Mouse (Mus musculus) right cerebral cortex, postnatal 25 days (tissue): ENCODE data around the gene Gse1.

ENCODE experiments used
- DNase-seq: peaks from one replicate; pipeline ENCODE4 v3.0.0; 2022

Gse1 gene

DNA sequence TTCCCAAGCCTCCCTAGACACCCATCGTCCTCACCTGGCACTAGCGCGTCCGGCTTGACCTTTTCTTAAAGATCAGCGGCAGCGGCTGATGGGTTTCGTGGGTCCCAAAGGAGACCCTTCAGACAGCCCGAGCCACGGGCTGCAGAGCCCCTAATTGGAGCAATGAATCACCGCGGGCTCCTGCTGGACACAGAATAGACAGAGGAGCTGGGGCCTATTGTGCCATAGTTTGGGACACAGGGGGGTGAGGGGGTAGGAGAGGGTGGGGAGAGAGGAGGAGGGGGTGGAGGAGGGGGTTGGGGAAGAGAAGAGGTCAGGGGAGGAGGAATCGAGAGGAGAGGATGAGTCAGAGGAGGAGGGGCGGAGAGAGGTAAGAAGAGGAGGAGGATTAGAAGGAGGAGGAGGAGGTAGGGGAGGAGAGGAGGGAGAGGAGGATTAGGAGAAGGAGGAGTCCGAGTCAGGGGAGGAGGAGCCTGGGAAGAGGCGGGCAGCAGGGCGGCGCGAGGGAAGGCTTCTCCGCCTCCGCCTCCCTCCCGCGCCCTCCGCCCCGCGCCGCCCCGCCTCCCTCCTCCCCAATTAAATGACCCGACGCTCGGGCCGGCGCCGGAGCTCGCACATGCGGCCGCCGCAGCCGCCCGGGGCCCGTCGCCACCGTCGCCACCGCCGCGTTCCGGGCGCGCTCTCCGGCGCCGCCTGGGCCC, at the start of gene Gse1:
Gse1 (plus strand) TSS at position 566 of the 701 bp plus-strand sequence.
- DNase-seq: peak; percentile 67

DNA sequence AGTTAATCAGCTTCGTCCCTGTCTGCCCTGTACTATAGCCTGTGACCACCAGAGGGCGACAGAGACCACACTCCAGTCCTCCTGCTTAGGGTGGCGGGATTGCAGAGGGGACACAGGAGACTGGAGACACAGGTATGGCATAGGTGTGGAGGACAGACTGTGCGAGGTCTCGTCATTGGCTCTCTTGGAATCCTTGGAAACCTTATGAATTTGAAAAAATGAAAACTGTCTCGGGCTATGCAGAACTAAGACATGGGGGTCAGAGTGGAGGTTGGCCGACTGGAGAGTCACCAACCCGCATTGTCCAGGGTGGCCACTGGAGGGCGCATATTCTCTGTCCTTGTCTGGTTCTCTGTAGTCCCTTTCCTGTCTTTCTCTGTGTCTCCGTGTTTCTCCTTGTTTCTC, 49.2 kb upstream of the Gse1 start:
- peak; percentile 84 for DNase-seq

DNA sequence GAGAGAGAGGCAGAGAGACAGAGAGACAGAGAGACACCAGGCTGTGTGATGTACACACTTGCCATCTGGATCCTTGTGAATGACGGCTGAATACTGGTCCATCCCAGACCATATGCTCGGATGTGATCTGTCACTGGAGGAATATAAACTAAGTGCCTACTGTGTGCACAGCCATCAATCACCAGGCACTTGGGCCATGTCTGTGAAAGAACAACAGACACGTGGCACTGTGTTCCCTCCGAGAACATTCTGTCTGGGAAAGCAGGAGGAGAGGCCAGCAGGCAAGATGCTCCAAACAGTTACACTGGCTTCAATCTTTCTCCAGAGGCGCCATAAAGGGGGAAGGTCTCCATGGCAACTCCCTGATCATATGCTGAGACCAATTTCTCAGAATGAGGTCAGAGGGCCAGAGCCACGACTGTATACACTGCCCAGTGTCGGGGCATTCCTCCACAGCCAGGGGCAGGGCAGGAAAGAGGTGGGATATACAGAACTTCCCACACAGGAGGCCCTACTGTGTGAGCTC, 47.7 kb upstream of the Gse1 start:
- no peak for DNase-seq

DNA sequence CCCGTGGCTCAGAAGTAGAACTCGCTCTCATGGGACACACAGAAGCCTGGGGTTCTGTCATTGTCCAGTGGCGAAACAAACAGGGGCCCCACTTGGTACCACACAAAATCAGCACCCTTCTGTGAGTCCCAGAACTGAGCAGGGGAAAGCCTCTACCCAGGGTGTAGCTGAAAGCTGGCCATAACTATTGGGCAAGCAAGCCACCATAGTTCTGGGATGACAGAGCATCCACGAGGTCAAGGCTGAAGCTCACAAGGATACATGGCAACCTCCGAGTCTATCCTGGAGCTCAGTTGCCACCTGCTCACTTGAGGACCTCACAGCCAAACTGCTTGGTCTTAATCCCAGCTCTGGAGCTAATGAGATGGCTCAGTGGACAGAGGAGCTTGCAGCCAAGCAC, 47.0 kb upstream of the Gse1 start:
- no peak for DNase-seq

DNA sequence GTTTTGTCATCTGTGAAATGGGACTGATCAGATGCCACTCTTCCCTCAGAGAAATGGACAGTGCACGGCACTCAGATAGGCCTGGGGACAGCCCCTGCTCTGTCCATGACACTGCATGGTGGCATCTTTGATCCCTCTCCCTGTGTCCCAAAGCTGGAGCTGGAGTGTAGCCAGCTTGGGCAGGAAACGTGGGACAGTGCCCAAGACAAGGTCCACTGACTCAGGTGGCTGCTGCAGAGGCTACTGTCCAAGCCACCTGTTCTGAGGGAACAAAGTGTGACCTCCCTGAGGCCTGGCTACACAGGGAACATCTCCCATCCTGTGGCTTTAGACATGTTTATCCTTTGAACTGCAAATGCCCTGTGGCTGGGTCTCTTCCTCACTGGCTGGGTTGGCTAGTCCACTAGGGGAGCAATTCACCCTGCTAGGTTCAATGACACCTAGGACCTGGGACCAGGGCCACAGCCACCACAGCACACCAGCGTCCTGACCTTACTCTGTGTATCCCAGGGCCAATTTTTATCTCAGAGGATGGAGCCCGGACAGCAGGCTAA, 46.3 kb upstream of the Gse1 start:
- no peak for DNase-seq

DNA sequence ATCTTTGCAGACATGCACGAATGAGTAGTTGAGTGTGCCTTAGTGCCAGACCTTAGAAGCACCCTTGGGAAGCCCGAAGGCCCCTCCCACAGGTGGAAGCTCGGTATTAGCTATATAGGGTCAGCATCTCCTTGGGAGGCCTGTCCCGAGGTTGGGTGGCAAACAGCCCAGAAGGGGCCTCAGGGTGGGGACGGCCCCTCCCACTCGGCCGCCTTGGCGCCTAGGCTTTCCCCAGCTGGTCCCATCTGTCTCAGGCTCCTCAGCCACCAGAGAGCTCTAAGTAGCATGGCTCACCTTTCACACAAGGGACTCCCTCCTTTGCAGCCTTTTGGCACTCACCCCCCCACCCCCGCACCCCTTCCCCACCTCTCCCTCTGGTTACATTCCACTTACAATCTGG, 43.9 kb upstream of the Gse1 start:
- DNase-seq: no peak

DNA sequence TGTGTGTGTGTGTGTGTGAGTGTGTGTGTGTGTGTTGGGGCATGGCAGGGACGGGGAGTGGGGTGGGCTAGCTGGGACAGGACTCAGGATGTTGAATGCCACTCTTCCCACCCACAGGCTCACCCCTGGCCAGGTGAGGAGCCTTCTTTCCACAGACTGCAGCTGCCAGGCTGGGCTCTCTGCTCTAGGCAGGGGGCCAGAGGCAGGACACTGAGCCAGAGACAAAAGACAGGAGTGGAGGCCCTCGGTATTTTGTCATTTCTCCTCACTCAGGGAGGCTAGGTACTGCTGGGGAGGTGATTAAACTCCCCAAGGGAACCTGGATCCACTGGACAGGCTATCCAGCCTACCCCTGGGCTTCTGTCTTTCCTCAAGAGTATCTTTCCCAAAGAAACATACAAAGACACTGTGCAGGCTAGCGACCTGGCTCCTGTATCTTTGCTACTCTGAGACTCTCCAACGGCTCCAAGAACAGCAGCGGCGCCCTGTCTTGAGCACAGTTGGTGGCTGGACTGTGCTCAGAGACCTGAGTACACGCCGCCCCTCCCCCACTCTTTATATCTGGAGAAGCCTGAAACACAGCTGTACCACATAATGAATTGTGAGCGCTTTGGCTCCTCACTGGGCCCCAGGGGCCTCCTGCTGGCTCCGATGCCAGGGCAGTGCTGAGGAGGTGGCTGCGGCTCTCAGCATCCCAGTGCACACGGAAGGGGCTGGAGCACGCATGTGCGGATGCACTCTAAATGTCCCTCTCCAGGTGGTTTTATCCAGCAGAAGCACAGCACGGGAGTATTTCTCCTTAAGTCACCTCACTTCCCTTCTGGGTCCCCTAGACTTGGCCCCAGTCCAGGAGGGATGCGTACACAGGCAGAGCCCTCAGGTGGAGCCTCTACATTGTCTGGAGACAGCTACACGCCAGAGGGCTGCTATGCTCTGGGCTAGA, 43.1 kb upstream of the Gse1 start:
- no peak for DNase-seq

DNA sequence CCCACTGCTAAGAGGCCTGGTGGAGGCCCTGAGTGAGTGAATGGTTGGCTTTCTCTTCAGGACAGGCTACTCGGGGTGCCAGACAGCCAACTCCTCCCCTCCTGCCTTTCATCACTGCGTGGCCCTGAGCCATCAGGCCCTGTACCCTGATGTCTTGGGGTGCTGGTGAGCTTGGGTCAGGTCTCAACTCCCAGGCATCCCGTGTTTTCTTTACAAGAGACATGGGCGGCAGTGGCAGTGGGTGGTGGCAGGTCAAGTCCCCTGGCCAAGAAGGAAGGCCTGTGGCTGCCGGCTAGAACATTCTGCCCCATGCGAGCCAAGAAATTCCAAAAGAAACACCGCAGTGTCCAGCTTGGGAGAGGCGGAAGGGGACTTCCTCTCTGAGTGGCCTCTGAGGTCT, 41.8 kb upstream of the Gse1 start:
- DNase-seq: no peak

DNA sequence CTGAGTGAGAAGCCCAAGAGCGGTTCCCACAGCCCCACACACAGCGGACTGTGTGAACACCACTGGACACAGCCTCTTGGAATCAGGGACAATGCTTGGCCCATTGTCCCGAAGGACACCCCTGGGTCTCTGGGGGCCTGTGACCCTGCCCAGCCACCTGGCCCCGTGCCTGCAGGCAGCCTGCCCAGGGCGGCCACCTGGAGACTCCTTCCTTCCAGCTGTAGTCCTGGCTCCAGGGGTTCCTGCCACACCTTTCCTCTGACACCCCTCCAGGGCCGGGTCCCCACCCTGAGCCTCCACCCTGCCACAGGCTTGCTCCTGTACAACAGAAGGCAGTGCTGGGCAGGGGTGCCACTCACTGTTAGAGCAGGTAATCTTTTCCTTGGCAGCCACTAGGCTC, 39.7 kb upstream of the Gse1 start:
- no peak for DNase-seq

DNA sequence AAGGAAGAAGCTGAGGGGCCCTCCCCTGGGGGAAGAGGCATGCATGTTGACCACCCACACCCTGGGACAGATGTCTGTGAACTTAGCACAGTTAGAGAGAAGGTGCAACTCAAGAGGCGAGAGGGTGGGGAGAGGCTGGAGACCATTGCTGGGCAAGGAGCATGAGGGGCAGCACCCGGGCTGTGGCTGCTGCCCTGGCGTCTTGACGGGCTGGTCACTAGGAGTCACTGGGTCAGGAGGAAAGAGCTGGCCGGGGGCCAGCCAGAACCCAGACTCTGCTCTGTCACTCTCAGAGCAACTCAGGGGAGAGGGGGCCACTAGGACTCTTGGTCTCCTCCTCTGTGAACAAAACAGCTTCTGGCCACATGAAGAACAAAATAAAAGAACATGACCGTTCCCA, 38.8 kb upstream of the Gse1 start:
- no peak for DNase-seq

DNA sequence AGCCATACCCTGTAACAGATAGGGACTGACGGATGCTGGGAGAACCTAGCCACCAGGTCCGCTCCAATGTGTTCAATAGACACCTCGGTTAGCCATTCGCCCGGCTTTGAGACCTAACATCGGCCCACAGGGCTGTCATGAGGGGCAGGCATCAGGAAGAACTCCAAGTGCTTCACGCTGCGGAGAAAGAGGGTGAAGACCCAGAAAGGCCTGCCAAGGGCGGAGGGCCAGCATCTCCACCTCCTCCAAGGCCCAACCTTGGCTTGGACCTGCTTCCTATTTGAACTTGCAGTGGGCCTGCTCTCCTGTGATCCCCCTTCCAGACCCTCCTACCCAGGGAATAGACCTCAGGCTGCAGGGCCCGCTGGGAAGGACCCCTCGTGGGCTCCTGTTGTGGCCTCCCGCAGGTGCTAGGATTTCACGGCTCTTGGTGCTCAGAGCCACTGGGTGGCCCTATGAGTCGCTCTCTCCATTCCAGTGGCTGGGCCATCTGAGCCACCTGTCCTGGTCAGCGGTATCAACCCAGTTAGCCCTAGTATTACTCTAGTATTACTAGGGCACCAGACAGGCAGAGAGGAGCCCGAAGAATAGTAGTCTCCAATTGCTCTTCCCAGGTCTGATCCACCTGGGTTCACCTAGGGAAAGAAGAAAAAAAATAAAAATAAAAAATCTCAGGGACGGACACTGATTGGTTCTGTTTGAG, 38.0 kb upstream of the Gse1 start:
- DNase-seq: no peak

DNA sequence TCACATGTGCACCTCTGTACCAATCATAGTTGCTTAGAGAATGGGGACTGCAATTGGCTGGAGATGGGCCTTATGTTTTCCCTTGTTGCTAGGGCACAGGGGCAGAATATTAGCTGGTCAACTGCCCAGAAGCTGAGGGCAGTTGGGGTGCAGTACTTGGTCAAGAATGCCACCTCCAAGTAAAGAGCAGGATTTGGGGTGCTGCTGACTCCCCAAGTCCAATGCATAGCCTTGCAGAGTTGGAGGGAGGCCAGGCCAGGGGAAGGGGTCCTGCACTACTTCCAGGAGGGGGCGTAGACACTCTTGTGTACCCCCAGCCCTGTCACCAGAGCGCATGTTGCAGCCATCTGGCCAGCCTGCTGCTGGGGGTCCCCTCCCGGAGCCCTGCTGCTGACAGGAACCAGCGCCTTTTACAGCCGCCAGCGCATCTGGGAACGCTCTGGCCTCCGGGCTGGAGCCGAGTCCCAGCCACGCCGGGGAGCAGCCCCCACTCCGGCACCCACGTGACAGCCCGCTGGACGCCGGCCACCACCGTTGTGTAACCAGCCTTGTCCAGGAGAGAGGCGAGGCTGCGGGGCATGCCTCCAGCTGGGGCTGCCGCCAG, 37.3 kb upstream of the Gse1 start:
- peak; percentile 82 for DNase-seq

DNA sequence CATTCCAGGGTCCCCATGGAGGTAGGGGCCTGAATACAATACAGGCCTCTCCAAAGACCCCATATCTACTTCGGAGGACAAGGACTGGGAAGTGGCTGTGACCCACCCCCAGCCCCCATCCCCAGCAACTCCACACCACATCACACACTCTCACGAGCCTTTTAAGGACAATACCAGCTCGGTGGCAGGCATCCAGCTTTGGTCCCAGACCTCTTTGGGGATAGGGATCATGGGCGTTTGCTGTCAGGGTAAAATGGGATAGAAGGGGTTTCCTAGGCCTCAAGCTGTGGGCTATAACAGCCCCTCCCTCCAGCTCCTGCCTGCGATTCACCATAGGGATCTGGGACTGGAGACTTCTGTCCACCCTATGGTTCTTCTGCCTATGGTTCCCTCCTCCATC, 36.6 kb upstream of the Gse1 start:
- DNase-seq: no peak

DNA sequence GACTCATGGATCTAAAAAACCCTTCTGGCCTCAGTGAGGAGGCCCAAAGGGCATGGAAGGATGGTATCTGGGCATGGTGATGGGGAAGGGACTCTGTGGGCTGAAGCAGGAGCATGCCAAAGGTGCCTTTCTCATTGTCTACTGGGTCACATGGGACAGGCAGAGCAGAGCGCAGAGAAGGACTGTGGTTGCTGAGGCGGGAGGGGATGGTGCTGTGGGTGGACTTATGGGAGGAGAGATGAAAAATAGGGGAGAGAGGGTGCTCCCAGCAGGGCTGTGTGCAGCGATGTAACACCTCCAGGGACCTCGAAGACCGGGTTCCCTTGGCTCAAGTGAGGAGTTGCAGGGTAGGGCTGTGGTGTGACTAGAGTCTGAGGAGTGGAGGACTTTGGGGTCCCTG, 36.1 kb upstream of the Gse1 start:
- no peak for DNase-seq

DNA sequence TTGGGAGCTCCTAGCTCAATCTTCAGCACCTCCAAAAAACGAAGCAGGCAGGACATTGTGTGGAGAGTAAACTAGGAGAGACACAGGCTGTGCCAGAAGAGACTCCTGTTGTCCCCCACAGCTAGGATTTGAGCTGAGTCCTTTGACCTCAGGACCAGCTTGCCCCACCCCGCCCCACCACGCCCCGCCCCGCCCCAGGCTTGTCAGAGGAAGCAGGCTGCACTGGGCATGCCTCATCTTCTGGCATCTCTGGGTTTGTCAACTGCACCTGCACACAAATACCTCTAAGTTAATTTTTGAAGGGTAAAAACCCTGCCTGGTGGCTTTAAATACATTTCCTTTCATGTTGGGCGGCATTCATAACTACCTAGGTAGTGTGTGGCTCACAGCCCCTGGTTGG, 26.9 kb upstream of the Gse1 start:
- no peak for DNase-seq

DNA sequence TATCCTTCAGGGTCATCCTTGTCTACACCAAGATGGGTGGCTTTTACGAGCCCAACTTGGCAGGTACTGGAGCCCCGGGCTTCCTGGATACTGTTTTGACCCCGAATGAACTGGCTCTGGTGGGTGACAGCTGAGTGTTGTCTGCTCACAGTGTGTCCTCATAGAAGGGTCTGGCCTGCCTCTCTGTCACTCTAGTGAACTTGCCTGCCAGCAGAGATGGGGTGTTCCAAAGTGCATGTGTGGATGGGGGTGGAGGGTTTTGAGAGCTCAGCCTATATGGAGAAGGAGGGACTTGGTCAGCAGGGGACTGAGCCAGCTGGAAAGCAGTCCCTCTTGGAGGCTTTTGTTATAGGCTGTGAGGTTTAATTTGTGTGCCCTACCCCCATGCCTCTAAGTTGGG, 25.7 kb upstream of the Gse1 start:
- DNase-seq: no peak

DNA sequence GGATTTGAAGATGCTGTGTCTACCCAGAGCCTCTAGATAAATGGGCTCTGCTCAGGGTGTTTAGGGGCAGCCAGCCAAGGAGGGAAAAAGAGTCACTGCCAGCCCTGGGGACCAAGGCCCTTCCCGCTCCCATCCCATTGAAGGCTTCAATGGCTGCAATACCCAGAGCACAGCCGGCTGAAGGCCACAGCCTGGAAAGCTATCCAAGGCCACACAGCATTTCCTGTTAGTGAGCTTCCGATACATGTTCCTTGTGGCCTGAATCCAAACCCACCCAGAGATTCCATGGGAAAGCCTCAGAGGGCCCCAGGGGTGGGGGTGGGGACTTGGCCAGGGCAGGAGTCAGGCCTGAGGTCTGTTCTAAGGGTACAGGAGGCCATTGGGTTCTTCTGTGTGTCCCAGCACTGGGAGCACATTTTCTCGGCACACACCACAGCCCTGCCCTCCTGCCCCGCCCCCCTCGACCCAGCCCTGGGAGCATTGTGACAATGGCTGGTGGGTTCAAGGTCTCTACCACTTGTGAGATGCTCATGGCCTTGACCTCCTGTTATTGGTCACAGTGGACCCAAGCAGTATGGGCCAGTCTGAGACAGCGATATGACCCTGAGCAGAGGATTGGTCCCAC, 23.4 kb upstream of the Gse1 start:
- no peak for DNase-seq

DNA sequence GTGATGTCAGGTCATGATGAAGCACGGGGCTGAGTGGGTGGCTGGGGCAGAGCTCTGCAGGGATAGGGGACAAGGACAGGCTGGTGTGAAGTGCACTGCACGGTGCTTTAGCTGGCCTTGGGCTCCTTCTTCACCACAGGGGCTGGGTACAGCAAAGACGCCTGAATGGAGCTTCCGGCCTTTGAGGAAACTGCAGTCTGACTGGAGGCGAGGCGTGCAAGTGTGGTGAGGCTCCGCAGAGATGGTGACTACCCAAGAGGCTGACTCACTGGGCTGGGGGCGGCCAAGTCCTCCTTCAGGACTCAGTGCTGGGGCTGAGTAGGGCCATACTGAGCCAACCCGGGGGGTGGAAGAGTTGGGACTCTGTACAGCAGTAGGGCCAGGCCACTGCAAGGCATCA, 22.3 kb upstream of the Gse1 start:
- no peak for DNase-seq

DNA sequence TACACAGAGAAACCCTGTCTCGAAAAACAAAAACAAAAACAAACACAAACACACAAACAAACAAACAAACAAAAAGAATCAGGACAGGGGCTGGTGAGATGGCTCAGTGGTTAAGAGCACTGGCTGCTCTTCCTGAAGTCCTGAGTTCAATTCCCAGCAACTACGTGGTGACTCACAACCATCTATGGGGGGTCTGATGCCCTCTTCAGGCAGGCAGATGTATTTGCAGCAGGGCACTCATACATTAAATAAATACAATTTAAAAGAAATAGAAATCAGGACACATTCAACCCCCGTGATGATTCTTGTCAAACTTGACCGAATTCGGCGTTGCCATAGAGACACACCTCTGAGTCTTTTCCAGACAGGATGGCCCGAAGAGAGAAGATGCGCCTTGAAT, 20.9 kb upstream of the Gse1 start:
- no peak for DNase-seq

DNA sequence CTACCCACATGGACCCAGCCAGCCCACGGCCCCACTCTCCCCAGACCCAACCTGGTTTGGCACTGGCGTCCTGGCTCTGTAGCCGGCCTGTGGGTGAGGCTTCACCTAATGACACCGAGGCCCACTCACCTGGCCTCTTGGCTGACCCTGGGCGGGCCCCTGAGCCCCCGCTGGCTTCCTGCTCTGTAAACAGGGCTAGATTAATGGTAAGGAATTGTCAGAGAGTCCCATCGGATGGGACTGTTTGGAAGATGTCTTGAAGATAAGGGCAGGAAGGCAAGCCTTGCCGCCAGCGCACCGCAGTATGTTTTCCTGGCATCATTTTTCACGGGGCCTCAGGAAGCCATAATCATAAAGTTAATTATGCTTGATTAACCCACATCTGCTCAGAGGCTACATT, 20.1 kb upstream of the Gse1 start:
- DNase-seq: no peak

DNA sequence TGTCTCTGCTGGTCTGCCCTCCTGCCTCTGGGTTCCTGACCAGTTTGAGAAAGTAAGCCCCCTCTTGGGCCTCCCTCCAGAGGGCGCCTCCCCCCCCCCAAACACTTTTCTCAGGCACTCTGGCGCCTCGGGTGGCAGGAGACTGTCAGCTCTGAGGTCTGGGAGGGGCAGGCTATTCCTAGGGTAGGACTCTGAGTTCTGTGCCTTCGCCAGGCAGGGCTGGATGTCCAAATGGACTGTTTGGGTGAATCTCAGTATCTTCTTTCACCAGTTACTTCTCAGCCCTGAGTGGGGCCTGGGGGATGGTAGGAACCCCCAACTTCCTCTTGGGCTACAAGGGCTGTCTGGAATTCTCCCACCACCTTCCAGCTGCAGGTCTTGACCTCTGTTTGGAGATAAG, 16.9 kb upstream of the Gse1 start:
- no peak for DNase-seq

DNA sequence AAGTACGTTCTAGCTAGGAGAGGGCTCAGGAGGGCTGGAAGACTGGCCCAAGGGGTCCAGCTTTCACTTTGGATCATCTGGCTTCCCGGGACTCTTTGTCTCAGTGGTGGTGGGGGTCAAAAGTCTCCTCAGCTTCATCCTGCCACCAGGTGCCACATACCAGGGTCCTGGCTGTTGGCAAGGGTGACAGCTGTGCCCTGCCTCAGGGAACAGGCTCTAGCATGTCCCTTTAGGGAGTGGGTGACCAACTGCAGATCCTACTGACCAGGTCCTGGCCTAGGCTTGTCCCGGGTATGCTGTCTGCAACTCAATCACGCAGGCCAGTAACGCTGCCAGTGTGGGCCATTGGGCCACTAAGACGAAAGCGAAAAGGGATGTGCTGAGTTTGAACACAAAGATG, 15.7 kb upstream of the Gse1 start:
- DNase-seq: no peak
